Mouse (Mus musculus): Measurements from ENCODE around the gene Csmd2.
"Not testable (repeated sequence)": the region's sequence is repeated elsewhere in the genome, so short reads cannot be mapped to it uniquely, and the experiment has no call there.

Gene Csmd2

DNA sequence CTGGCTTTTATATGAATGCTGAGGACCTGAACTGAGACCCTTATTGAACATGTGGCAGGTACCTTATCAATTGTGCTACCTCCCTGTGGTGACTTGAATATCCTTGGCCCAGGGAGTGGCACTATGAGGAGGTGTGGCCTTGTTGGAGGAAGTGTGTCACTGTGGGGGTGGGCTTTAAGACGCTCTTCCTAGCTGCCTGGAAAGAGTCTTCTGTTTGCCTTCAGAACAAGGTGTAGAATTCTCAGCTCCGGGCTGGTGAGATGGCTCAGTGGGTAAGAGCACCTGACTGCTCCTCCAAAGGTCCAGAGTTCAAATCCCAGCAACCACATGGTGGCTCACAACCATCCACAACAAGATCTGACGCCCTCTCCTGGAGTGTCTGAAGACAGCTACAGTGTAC lies 624.1 kb downstream of the Csmd2 start:
- not testable (repeated sequence) for DNase-seq (ENCODE audit: low read depth, low spot score)

DNA sequence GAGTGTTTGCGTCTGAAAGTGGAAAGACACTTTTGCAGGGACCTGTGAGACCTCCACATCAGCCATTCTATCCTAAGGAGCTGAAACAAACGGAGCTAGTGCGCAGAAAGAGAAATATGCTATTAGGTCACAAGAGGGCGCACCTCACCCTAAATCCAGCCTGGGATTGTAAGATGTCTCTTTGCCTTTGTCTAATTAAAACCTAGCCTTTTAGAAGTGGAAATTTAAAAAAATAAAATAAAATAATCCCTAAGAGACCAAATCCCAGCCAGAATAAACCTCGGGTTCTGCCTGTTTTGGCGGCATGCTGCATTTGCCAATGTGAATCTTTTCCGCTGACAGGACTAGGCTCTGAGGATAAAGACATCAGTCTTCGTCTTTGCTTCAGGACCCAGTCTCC lies 625.7 kb downstream of the Csmd2 start:
- peak; percentile 74 for DNase-seq (ENCODE audit: low read depth, low spot score)

- no peak for DNase-seq (ENCODE audit: low read depth, low spot score)
These were observed 628.1 kb downstream of the Csmd2 start for GRCm38 (mm10) chr4:128615761-128616160.
